Mouse (Mus musculus) skeletal muscle tissue, adult 2 months (tissue): ENCODE results near the gene Hes5.

Source experiments
- DNase-seq: peaks from one replicate; pipeline ENCODE4 v3.0.0-alpha.2; 2012; ENCODE audit warnings: low read depth, low spot score

The Hes5 gene

GRCm38 (mm10) chr4:154942632-154943322 is 17.9 kb upstream of the Hes5 start:
- no peak for DNase-seq

- DNase-seq, result no peak
Observed at GRCm38 (mm10) chr4:154943323-154944039, 17.2 kb upstream of the Hes5 start.

GRCm38 (mm10) chr4:154944121-154944590 is 16.6 kb upstream of the Hes5 start:
- DNase-seq, result peak; percentile 93

- peak; percentile 51 for DNase-seq
Observed at GRCm38 (mm10) chr4:154946319-154946718, 14.4 kb upstream of the Hes5 start.

GRCm38 (mm10) chr4:154948066-154948939 is 12.4 kb upstream of the Hes5 start:
- no peak for DNase-seq

- DNase-seq, result no peak
Observed at GRCm38 (mm10) chr4:154948940-154949588, 11.7 kb upstream of the Hes5 start.

DNA sequence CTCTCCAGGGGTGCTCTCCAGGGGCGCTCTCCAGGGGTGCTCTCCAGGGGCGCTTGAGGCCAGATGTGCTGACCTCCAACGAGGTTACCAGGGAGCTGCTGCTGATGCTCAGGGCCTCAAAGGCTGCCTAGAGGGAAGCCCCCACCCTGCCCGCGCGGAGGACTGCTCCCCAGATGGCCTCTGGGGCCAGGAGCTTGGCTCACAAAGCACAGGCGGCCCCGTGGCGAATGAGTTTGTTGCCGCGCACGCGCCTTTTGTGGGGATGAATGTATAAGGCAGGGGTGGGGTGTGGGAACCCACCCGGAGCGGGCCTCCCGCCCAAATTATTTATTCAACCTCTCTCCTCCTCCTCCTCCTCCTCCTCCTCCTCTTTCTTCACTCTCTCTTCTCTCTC is 11.1 kb upstream of the Hes5 start:
- DNase-seq, result no peak

GRCm38 (mm10) chr4:154952461-154953241 is 8.1 kb upstream of the Hes5 start:
- DNase-seq, result no peak

- DNase-seq, result no peak
Observed at GRCm38 (mm10) chr4:154956604-154957003, 4.1 kb upstream of the Hes5 start.

GRCm38 (mm10) chr4:154957289-154957993 is 3.3 kb upstream of the Hes5 start:
- no peak for DNase-seq

- DNase-seq, result no peak
Observed at GRCm38 (mm10) chr4:154958171-154958570, 2.6 kb upstream of the Hes5 start.

- DNase-seq, result no peak
Observed at GRCm38 (mm10) chr4:154958621-154959020, 2.1 kb upstream of the Hes5 start.

GRCm38 (mm10) chr4:154960021-154960689 is 568 bp upstream of the Hes5 start:
- no peak for DNase-seq

DNA sequence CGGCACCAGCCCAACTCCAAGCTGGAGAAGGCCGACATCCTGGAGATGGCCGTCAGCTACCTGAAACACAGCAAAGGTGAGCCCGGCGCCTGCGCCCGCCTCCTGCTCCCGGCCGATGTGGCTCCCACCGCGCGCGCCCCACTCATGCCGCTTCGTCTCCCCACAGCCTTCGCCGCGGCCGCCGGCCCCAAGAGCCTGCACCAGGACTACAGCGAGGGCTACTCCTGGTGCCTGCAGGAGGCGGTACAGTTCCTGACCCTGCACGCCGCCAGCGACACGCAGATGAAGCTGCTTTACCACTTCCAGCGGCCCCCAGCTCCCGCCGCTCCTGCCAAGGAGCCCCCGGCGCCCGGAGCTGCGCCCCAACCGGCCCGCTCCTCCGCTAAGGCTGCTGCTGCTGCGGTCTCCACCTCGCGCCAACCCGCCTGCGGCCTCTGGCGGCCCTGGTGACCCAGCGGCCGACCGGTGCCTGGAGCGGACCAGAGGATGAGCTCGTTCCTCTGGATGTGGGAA is 559 bp downstream of the Hes5 start:
- DNase-seq, result no peak

GRCm38 (mm10) chr4:154961911-154962310 is 1.2 kb downstream of the Hes5 start:
- no peak for DNase-seq

DNA sequence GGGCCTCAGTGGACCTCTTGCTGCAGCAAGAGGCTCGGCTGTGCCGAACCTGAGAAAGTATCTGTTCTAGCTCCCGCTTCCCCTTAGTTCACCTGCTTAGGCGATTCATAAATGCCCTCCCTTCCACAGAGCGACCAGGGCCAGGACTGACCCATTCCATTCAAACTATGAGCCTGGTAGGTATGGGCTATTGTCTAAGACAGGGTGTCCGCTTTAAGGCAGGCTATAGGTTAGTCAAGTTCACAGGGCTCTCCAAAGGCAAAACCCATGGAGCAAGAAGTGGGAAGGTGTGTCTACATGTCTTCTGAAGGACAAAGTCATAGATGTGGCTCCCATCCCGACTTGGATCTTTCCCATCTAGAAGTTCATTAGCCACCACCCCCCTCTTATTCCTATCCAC is 2.0 kb downstream of the Hes5 start:
- DNase-seq, result no peak

DNA sequence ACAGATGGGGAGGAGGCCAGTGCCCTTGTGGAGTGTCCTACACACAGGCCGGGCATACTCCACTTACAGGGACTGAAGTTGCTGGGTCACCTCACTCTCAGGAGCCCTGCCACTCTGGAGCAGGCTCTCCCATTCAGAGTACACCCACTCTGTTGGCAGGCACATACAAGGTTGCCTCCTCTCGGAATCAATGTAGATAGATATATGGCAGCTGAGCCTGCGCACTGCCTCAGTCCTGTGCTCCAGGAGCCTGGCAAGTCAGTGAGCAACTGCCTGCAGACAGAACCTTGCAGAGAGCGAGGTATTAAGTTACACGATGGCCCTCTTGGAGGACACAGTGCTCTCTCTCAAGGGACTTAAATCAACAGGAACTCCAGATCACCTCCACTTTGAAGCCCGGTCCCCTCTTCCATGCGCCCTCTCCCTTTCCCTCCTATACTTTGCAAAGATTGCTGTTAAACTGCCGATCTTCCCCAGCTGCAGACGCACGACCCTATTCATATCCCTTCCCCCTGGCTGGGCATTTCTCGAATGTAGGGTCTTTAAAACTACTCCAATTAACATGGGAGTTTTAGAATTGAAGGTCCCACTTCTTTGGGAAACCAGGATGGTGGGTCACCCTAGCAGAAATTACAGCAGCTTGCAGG is 2.6 kb downstream of the Hes5 start:
- DNase-seq, result peak; percentile 69

DNA sequence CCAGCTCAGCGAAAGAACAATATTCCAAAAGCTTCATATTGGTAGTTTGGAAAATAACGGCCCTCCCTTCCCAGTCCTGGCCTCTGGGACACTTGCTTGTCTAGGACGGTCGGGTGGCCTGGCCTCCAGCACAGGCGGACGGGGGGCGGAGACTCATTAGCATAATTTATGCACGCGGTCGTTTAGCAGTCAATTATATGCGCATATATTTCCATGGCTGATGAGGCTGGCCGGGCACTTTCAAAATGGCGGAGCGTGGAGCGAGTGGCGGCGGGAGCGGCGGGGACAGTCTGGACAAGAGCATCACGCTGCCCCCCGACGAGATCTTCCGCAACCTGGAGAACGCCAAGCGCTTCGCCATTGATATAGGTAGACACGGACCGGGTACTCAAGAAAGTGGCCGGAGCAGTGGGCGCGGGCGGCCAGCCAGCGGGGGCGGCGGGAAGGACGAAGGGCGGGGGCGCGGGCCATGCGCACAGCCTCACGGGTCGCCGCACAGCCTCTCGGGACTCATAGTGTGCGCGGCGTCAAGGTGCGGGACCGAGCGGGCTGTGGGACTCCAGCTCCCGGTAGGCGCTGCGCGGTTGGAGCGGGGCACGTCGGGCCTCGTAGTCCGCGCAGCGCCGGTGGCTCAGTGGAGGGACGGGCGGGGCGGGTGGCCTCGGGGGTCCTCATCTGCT is 3.3 kb downstream of the Hes5 start, which contains the start of gene Pank4:
Gene Pank4, plus strand, starts transcription at position 223 of the 680 bp plus-strand sequence.
- DNase-seq, result peak; percentile 90
